ENCODE assay signal across 33 mouse cellular contexts in genomic region chr7:144795976-144796474, GRCm38 (mm10). TPM values are rescaled to one million over a fixed set of nuclear protein-coding genes. Genes with fewer than 3 reads are reported as not detected.
A peak's percentile ranks its signal among the peaks of the same experiment; 100 is the strongest.
DNase-seq lines count a peak whose midpoint lies in the region; ATAC-seq and TF ChIP-seq lines count a peak whose summit lies in the region.
"Had no signal": no experiment of that assay in that cellular context is flagged by ENCODE, and none has a peak within 500 bp of the region (broad histone marks: within the 10 kb centered on the region; RNA-seq: fewer than 3 reads in every experiment).

No protein-coding gene starts in this region.

- peaks cover 17% of the 10 kb centered on the region for H3K27me3 ChIP-seq in kidney, embryonic 15.5 days
- H3K27me3 ChIP-seq in intestine, postnatal 0 days (replicated peaks; ENCODE audit: control insufficient read depth, insufficient read depth, low read length) = no peaks in the 10 kb centered on the region

- 59% methylated on average over 9 of the region's 9 CpGs for WGBS in kidney, embryonic 15.5 days
- 15% methylated on average over 9 of the region's 9 CpGs for WGBS in intestine, postnatal 0 days

- H3K4me1 ChIP-seq in kidney, embryonic 15.5 days = peaks cover 14% of the 10 kb centered on the region; the same call in 1 of the 2 replicates
- H3K4me1 ChIP-seq in intestine, postnatal 0 days (replicated peaks; ENCODE audit: control insufficient read depth, insufficient read depth, low read length) = peaks cover 6% of the 10 kb centered on the region
- H3K4me1 ChIP-seq: embryonic facial prominence, embryonic 15.5 days; limb, embryonic 15.5 days had no signal

- 0 out of 2 replicates have a peak, but pooled peaks have one; percentile 4 for TF ChIP-seq CTCF in intestine, postnatal 0 days (IDR thresholded peaks at IDR 0.05; ENCODE audit: low read depth)

- no peak overlapping the region for H3K9ac ChIP-seq in kidney, embryonic 15.5 days
- H3K9ac ChIP-seq in intestine, postnatal 0 days (ENCODE audit: low read depth, low read length) = no peak overlapping the region
- H3K9ac ChIP-seq: embryonic facial prominence, embryonic 15.5 days; forebrain, embryonic 12.5 days; forebrain, postnatal 0 days; limb, embryonic 15.5 days had no signal

- H3K9me3 ChIP-seq in kidney, embryonic 15.5 days (replicated peaks) = no peaks in the 10 kb centered on the region
- H3K9me3 ChIP-seq in intestine, postnatal 0 days (ENCODE audit: control insufficient read depth) = no peaks in the 10 kb centered on the region
- H3K9me3 ChIP-seq: embryonic facial prominence, embryonic 15.5 days; forebrain, embryonic 12.5 days; limb, embryonic 10.5 days; limb, embryonic 15.5 days had no signal

- no peak overlapping the region for H3K4me2 ChIP-seq in kidney, embryonic 15.5 days
- no peak overlapping the region for H3K4me2 ChIP-seq in intestine, postnatal 0 days (replicated peaks; ENCODE audit: low read depth)
- H3K4me2 ChIP-seq: embryonic facial prominence, embryonic 15.5 days; forebrain, embryonic 12.5 days; limb, embryonic 15.5 days had no signal

- H3K36me3 ChIP-seq in kidney, embryonic 15.5 days = no peaks in the 10 kb centered on the region
- no peaks in the 10 kb centered on the region for H3K36me3 ChIP-seq in intestine, postnatal 0 days (ENCODE audit: control insufficient read depth, insufficient read depth)
- H3K36me3 ChIP-seq: embryonic facial prominence, embryonic 10.5 days; embryonic facial prominence, embryonic 15.5 days; forebrain, embryonic 12.5 days; G1E; limb, embryonic 10.5 days; limb, embryonic 15.5 days had no signal

- no peak overlapping the region for H3K4me3 ChIP-seq in kidney, embryonic 15.5 days (replicated peaks)
- H3K4me3 ChIP-seq in intestine, postnatal 0 days (ENCODE audit: low read depth, low read length) = no peak overlapping the region
- H3K4me3 ChIP-seq: embryonic facial prominence, embryonic 10.5 days; embryonic facial prominence, embryonic 15.5 days; forebrain, embryonic 12.5 days; limb, embryonic 10.5 days; limb, embryonic 15.5 days had no signal

- peak; percentile 18 to 22 for DNase-seq in heart, adult 18-20 months
- DNase-seq in heart, adult 8-10 months (ENCODE audit: low spot score) = no peak
- DNase-seq in kidney, adult 9 months = peak; percentile 13
- DNase-seq in adipocyte (ENCODE audit: low spot score) = peak; percentile 10
- DNase-seq in thymus, postnatal 14 days = no peak
- DNase-seq: adrenal gland, postnatal 10 days; cerebellum, adult 8-10 months; forebrain, postnatal 0 days; gastrocnemius, postnatal 14 days; kidney, adult 11 months; layer of hippocampus, postnatal 36 days; lung, postnatal 36 days; midbrain, embryonic 14.5 days; right cerebral cortex, postnatal 25 days; spleen, adult 18-20 months; thymus, postnatal 25 days had no signal

- no peak overlapping the region for H3K27ac ChIP-seq in kidney, embryonic 15.5 days
- H3K27ac ChIP-seq in intestine, postnatal 0 days (ENCODE audit: low read depth, low read length) = peak overlapping the region; percentile 70
- H3K27ac ChIP-seq: embryonic facial prominence, embryonic 10.5 days; embryonic facial prominence, embryonic 15.5 days; forebrain, embryonic 12.5 days; kidney, postnatal 0 days; limb, embryonic 10.5 days; limb, embryonic 15.5 days had no signal

- no peak for ATAC-seq in kidney, embryonic 15.5 days (replicated peaks; ENCODE audit: low FRiP score)
- ATAC-seq in intestine, postnatal 0 days = peak; percentile 84
- ATAC-seq: forebrain, postnatal 0 days; hindbrain, embryonic 16.5 days had no signal

RNA-seq across cellular contexts. Expression of gene Fgf3, which starts 41.9 kb away (rescaled TPM):
- total RNA-seq in heart, adult 18-20 months (2021) = not detected
- total RNA-seq in heart, adult 8-10 months (2022) = not detected
- polyA plus RNA-seq in kidney, embryonic 15.5 days (2015; fragmentation: Nextera tagmentation; extraction: Ambion mirVana) = 0.36 and 0.53 TPM in 2 replicates
- polyA plus RNA-seq in intestine, postnatal 0 days (2015; fragmentation: Nextera tagmentation; extraction: Ambion mirVana) = not detected in 2 replicates
- total RNA-seq: gastrocnemius, postnatal 14 days; layer of hippocampus, postnatal 36 days had no signal
- polyA plus RNA-seq: lung, embryonic 16.5 days; stomach, embryonic 16.5 days had no signal

RNA-seq across cellular contexts. Expression of gene Ano1, which starts 44.3 kb away (rescaled TPM):
- total RNA-seq in heart, adult 18-20 months (2021) = 10 to 100 TPM; 10.3 to 13.0 TPM
- 10 to 100 TPM in 3 of 4 experiments, 1 to 10 TPM in 1; 7.5 to 12.1 (median 11.7) TPM for total RNA-seq in heart, adult 8-10 months (2022)
- 42.1 and 47.8 TPM in 2 replicates for polyA plus RNA-seq in kidney, embryonic 15.5 days (2015; fragmentation: Nextera tagmentation; extraction: Ambion mirVana)
- polyA plus RNA-seq in intestine, postnatal 0 days (2015; fragmentation: Nextera tagmentation; extraction: Ambion mirVana) = 9.0 and 9.3 TPM in 2 replicates
- total RNA-seq: granulocyte monocyte progenitor cell, adult 5-6 weeks; megakaryocyte, adult 5-6 weeks; neutrophil, adult 5-6 weeks had no signal

RNA-seq across cellular contexts. Expression of gene Fgf4, which starts 51.1 kb away (rescaled TPM):
- not detected for total RNA-seq in heart, adult 18-20 months (2021)
- total RNA-seq in heart, adult 8-10 months (2022) = not detected
- polyA plus RNA-seq in kidney, embryonic 15.5 days (2015; fragmentation: Nextera tagmentation; extraction: Ambion mirVana) = 0.14 TPM in 1 of 2 replicates, not detected in the other
- not detected in 2 replicates for polyA plus RNA-seq in intestine, postnatal 0 days (2015; fragmentation: Nextera tagmentation; extraction: Ambion mirVana)
- total RNA-seq: adrenal gland, postnatal 10 days; forebrain, postnatal 0 days; G1E; granulocyte monocyte progenitor cell, adult 5-6 weeks; layer of hippocampus, postnatal 36 days; megakaryocyte, adult 5-6 weeks had no signal
- polyA plus RNA-seq: forebrain, embryonic 12.5 days; forebrain, postnatal 0 days; G1E; hindbrain, embryonic 11.5 days; hindbrain, embryonic 16.5 days; kidney, postnatal 0 days; liver, embryonic 16.5 days; lung, embryonic 16.5 days; midbrain, embryonic 14.5 days had no signal

Comparison
In these comparisons a context has a peak if more than half of its experiments do, and no peak if none do; other contexts are left out.
1. DNase-seq: peak in heart, adult 18-20 months (2 of 2), kidney, adult 9 months (single experiment) and adipocyte (single experiment); none in heart, adult 8-10 months (single experiment) and thymus, postnatal 14 days (single experiment).